Mouse (Mus musculus) kidney, adult 18-20 months (tissue): Measurements from ENCODE around the gene Olfr1016.

Experiments
- DNase-seq: peaks from one replicate; pipeline ENCODE4 v3.0.0; 2021

The Olfr1016 gene

DNA sequence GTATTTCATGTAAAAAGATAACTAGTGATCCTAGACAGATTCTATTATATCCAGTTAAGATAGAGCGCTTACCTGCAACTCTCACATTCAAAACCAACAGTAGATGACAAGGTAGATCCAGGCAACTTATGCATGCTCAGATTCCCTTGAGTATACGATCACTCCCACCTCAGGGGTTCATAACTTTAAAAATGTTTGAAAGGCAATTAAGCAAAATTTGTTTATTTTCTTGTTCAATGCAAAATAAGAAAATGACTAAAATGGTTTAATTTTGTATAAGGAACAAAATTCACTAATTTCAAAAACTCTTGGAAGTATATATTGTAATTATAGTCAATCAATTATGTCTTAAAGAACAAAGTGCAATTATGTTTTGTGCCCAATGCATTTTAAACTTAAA, at the start of gene Olfr1016:
Gene Olfr1016, minus strand, starts transcription at position 101 of the 400 bp plus-strand sequence.
- DNase-seq: no peak

GRCm38 (mm10) chr2:85846730-85847129, 44.4 kb upstream of the Olfr1016 start, which contains the start of gene Olfr1020:
Olfr1020 (plus strand) TSS chr2:85847030.
- DNase-seq: no peak

DNA sequence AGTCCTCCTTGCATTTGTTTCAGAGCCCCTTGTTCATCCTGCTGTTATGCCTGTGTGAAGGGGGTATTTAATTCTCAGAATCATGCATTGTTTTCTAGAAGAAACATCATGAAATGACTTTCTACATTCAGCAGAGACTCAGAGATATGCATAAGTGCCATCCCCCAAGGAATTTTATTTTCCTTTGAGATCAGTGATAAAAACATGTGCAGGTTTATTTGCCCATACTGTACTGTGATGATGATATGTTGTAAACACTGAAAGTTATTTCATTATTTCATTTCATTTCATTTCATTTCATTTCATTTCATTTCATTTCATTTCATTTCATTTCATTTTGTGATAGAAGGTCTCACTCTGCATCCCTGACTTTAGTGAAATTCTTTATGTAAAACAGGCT, 43.0 kb upstream of the Olfr1016 start, which contains the start of gene Olfr1019:
Gene Olfr1019, minus strand, starts transcription at position 101 of the 400 bp plus-strand sequence.
- no peak for DNase-seq

DNA sequence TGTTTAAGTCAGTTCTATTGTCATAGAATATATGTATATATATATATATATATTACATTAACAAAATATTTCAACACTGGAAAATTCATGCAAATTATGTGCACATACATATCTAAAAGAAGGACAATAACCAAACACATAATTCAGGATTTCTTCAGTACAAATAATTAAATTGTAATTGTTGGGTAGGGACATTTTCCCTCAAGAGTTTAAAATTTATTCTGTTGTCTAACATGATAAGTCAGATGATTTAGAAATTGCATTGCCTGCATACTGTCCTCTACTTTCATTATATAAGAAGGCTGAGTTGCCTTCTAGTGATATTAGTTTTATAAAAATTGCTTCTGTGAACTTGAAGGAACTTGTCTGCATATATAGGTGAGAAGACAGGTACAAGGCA, 15.8 kb upstream of the Olfr1016 start, which contains the start of gene Olfr1018:
Gene Olfr1018, plus strand, starts transcription at position 301 of the 400 bp plus-strand sequence.
- no peak for DNase-seq

DNA sequence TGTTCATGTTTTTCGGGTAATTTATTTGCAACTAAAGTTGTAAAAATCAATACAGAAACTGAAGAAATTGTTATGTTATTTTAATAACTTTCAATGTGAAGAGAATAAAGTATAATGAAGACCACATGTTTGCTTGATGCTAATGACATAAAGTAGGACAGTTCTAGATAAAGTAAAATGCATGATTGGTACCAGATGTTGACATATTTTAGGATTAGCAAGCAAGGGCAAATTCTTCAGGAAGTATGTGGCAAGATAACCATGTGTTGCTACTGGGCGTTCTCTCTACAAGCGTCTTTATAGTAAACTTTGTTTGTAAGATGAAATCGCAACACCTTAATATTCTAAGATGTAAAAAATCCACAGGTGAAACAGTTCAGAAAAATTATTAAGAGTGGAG, 2.2 kb upstream of the Olfr1016 start:
- no peak for DNase-seq

DNA sequence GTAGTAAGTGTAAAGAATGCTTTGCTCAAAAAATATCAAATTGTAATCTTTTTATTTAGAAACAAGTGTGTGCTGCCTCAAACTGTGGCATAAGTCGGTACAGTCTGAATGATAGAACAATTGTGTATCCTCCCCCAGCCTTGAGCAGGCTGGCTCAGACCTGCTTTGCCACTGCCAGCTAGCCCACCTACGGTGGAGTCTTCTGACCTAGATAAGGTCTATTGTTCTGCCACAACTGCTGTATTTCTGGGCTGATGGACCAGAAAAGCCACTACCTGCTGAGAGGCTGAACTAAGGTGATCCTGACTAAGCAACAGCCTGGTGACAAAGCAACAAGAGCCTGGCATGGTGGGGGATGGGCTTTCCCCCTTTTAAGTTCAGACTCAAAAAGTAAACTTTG, 10.0 kb downstream of the Olfr1016 start:
- DNase-seq: no peak

GRCm38 (mm10) chr2:85781717-85782116, 20.6 kb downstream of the Olfr1016 start, which contains the start of gene Olfr1015:
Olfr1015 (plus strand) TSS chr2:85782017.
- no peak for DNase-seq

GRCm38 (mm10) chr2:85772413-85772812, 29.9 kb downstream of the Olfr1016 start, which contains the start of gene Olfr1014:
Olfr1014 (plus strand) TSS chr2:85772713.
- no peak for DNase-seq

DNA sequence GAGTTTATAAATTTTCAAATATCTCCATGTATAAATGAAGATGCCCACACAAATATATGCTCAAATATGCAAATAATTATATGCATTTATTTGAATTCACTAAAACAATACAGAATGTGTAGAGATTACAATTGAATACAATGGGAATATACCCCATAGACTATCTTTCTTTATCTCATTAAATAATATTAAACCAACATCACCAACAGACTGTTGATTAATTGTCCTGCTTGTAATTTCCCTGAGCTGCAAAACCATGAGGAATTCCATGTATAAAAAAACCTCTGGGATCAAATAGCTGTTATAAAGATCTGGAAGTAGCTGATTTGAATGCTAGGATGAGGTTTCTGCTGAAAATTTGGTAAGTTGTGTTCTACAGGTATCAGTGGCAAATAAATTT, 35.5 kb downstream of the Olfr1016 start, which contains the start of gene Olfr1013:
Gene Olfr1013, plus strand, starts transcription at position 301 of the 400 bp plus-strand sequence.
- DNase-seq: no peak

- DNase-seq: no peak
These were observed 39.7 kb downstream of the Olfr1016 start, which contains the start of gene Olfr1012 for GRCm38 (mm10) chr2:85762666-85763065. Olfr1012 (minus strand) TSS chr2:85762766.

DNA sequence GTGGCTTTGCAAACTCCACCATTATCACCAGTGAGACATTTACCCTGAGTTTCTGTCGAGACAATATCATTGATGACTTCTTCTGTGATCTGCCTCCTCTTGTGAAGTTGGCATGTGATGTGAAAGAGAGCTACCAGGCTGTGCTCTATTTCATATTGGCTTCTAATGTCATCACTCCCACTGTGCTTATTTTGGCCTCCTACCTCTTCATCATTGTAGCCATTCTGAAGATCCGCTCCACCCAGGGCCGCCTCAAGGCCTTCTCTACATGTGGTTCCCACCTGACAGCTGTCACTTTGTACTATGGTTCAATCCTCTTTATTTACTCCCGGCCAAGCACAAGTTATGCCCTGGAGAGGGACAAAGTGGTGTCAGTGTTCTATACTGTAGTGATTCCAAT, 48.5 kb downstream of the Olfr1016 start:
- DNase-seq: no peak
